In the genomic region with DNA sequence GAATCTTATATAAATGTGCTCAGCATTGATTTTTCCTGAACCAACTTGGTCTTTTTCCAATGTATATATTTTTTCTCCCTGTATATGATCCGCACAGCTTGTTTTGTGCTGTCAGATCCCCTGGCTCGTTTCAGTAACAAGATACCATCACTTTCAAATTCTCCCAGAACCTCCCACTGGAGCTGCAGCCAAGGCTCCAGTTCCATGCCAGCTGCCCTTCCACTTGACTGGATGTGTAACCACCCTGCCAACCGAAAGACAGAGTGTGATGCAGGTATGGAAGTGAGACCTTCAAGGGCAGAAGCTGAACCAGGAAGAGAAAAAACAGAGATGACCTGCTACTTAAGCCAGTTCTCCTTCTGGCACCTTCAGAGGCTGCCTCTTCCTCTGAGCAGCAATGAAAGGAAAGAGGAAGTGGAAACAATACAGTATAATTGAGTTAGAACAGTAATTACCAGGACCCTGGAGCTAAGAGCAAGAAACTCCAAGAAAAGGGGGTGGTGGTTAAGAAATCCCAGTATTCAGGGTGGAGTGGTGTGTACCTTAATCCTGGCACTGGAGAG, we compare ENCODE assay signal across 13 mouse cellular contexts. TPM values are rescaled to one million over a fixed set of nuclear protein-coding genes. Genes with fewer than 3 reads are reported as not detected.
DNase-seq lines count a peak whose midpoint lies in the region; ATAC-seq and TF ChIP-seq lines count a peak whose summit lies in the region.
"Had no signal": no experiment of that assay in that cellular context is flagged by ENCODE, and none has a peak within 500 bp of the region (broad histone marks: within the 10 kb centered on the region; RNA-seq: fewer than 3 reads in every experiment).

No protein-coding gene starts in this region.

- no peak for TF ChIP-seq POLR2A in brain, embryonic 14.5 days (IDR thresholded peaks at IDR 0.05; ENCODE audit: borderline replicate concordance, extremely low read depth, insufficient read depth, insufficient read length, poor library complexity, severe bottlenecking)

- WGBS in heart, embryonic 10.5 days, result 68% methylated on average over 3 of the region's 3 CpGs
- WGBS in midbrain, postnatal 0 days, result 74% methylated on average over 3 of the region's 3 CpGs
- WGBS in midbrain, embryonic 10.5 days, result 80% methylated on average over 3 of the region's 3 CpGs

- no peaks in the 10 kb centered on the region for H3K9me3 ChIP-seq in heart, embryonic 10.5 days
- H3K9me3 ChIP-seq in midbrain, postnatal 0 days (ENCODE audit: low read length), result no peaks in the 10 kb centered on the region
- no peaks in the 10 kb centered on the region for H3K9me3 ChIP-seq in midbrain, embryonic 10.5 days (replicated peaks)
- H3K9me3 ChIP-seq: liver, embryonic 13.5 days had no signal

- 0 out of 2 replicates have a peak, but pooled peaks cover 4% of the 10 kb centered on the region for H3K4me1 ChIP-seq in heart, embryonic 10.5 days
- H3K4me1 ChIP-seq in midbrain, postnatal 0 days (ENCODE audit: insufficient read depth, low read length), result no peaks in the 10 kb centered on the region
- peaks cover 18% of the 10 kb centered on the region for H3K4me1 ChIP-seq in midbrain, embryonic 10.5 days

- no peak for ATAC-seq in midbrain, postnatal 0 days (ENCODE audit: low FRiP score)
- ATAC-seq in monocyte, adult 5-6 weeks (replicated peaks; ENCODE audit: insufficient number of reproducible peaks, low FRiP score, low TSS enrichment, poor library complexity, severe bottlenecking), result peak; percentile 40
- ATAC-seq: intestine, embryonic 16.5 days had no signal

- no peak overlapping the region for H3K4me3 ChIP-seq in heart, embryonic 10.5 days
- no peak overlapping the region for H3K4me3 ChIP-seq in midbrain, postnatal 0 days (ENCODE audit: low read depth, low read length)
- no peak overlapping the region for H3K4me3 ChIP-seq in midbrain, embryonic 10.5 days
- H3K4me3 ChIP-seq: liver, embryonic 13.5 days had no signal

- H3K27ac ChIP-seq in heart, embryonic 10.5 days, result no peak overlapping the region
- H3K27ac ChIP-seq in midbrain, postnatal 0 days (ENCODE audit: low read depth, low read length), result no peak overlapping the region
- no peak overlapping the region for H3K27ac ChIP-seq in midbrain, embryonic 10.5 days (replicated peaks)
- H3K27ac ChIP-seq: liver, embryonic 13.5 days had no signal

- H3K4me2 ChIP-seq in midbrain, postnatal 0 days (ENCODE audit: low read depth, low read length, poor library complexity, severe bottlenecking), result no peak overlapping the region

- TF ChIP-seq CTCF in midbrain, postnatal 0 days (IDR thresholded peaks at IDR 0.05), result no peak
- no peak for TF ChIP-seq CTCF in brain, embryonic 14.5 days (IDR thresholded peaks at IDR 0.05; ENCODE audit: borderline replicate concordance, extremely low read depth, insufficient read depth, insufficient read length)

- peak; percentile 16 for DNase-seq in heart, postnatal 4 days
- no peak for DNase-seq in heart, embryonic 10.5 days (ENCODE audit: low spot score)
- DNase-seq in midbrain, postnatal 0 days (ENCODE audit: low spot score), result peak; percentile 37
- no peak for DNase-seq in midbrain, embryonic 10.5 days (ENCODE audit: low spot score)
- DNase-seq in brain, embryonic 14.5 days (ENCODE audit: low read depth), result peak; percentile 79
- no peak for DNase-seq in adrenal gland, postnatal 14 days
- DNase-seq in adrenal gland, postnatal 10 days, result no peak
- DNase-seq: cerebellum, adult 8-10 months; layer of hippocampus, adult 9-11 months; right cerebral cortex, adult 18-20 months had no signal

- H3K27me3 ChIP-seq in heart, embryonic 10.5 days (ENCODE audit: insufficient read depth, poor library complexity, severe bottlenecking), result peaks cover 15% of the 10 kb centered on the region; the same call in 1 of the 2 replicates
- H3K27me3 ChIP-seq in midbrain, postnatal 0 days (ENCODE audit: insufficient read depth, low read length), result no peaks in the 10 kb centered on the region
- H3K27me3 ChIP-seq in midbrain, embryonic 10.5 days (ENCODE audit: low read depth, poor library complexity, severe bottlenecking), result peaks cover 3% of the 10 kb centered on the region; the same call in 1 of the 2 replicates

- no peaks in the 10 kb centered on the region for H3K36me3 ChIP-seq in heart, embryonic 10.5 days
- H3K36me3 ChIP-seq in midbrain, postnatal 0 days (ENCODE audit: insufficient read depth, low read length), result no peaks in the 10 kb centered on the region
- H3K36me3 ChIP-seq in midbrain, embryonic 10.5 days, result no peaks in the 10 kb centered on the region
- H3K36me3 ChIP-seq: liver, embryonic 13.5 days had no signal

- H3K9ac ChIP-seq in midbrain, postnatal 0 days (replicated peaks; ENCODE audit: low read length, poor library complexity, severe bottlenecking), result no peak overlapping the region
- H3K9ac ChIP-seq: liver, embryonic 13.5 days had no signal

RNA-seq across cellular contexts. Expression of gene Pik3cb, which starts 24.3 kb away (rescaled TPM):
- 10 to 100 TPM; 11.0 to 11.6 TPM for total RNA-seq in heart, postnatal 4 days (2021)
- 2.0 and 2.4 TPM in 2 replicates for polyA plus RNA-seq in heart, embryonic 10.5 days (2016; fragmentation: Nextera tagmentation; extraction: Ambion mirVana)
- total RNA-seq in midbrain, postnatal 0 days (2014; rRNA removed), result 5.8 and 8.4 TPM in 2 replicates
- polyA plus RNA-seq in midbrain, postnatal 0 days (2015; fragmentation: Nextera tagmentation; extraction: Ambion mirVana), result 3.2 and 3.8 TPM in 2 replicates
- polyA plus RNA-seq in midbrain, embryonic 10.5 days (2016; fragmentation: Nextera tagmentation; extraction: Ambion mirVana), result 1.5 and 1.7 TPM in 2 replicates
- polyA plus RNA-seq in brain, embryonic 14.5 days (2012; rRNA removed), result 7.5 and 8.6 TPM in 2 replicates
- total RNA-seq in monocyte, adult 5-6 weeks (2017), result 6.0 to 12.7 TPM (median 6.8 TPM) in 3 replicates
- total RNA-seq in adrenal gland, postnatal 14 days (2021), result 12.1 and 12.2 TPM in 2 replicates
- total RNA-seq in adrenal gland, postnatal 10 days (2021), result 10 to 100 TPM in 1 of 2 experiments, 1 to 10 TPM in 1; 10.0 to 10.6 TPM

Comparison
In these comparisons a context has a peak if more than half of its experiments do, and no peak if none do; other contexts are left out.
1. DNase-seq: peak in heart, postnatal 4 days (single experiment), midbrain, postnatal 0 days (single experiment) and brain, embryonic 14.5 days (single experiment); none in heart, embryonic 10.5 days (single experiment), midbrain, embryonic 10.5 days (single experiment), adrenal gland, postnatal 14 days (single experiment) and adrenal gland, postnatal 10 days (single experiment).